Mouse (Mus musculus): ENCODE measurements at regions not wholly inside any gene's neighbourhood (a gene's known extent, or its start where the extent isn't known, plus 50 kb on each side); places are given as distances from the start of the nearest gene placed in this dataset.

DNA sequence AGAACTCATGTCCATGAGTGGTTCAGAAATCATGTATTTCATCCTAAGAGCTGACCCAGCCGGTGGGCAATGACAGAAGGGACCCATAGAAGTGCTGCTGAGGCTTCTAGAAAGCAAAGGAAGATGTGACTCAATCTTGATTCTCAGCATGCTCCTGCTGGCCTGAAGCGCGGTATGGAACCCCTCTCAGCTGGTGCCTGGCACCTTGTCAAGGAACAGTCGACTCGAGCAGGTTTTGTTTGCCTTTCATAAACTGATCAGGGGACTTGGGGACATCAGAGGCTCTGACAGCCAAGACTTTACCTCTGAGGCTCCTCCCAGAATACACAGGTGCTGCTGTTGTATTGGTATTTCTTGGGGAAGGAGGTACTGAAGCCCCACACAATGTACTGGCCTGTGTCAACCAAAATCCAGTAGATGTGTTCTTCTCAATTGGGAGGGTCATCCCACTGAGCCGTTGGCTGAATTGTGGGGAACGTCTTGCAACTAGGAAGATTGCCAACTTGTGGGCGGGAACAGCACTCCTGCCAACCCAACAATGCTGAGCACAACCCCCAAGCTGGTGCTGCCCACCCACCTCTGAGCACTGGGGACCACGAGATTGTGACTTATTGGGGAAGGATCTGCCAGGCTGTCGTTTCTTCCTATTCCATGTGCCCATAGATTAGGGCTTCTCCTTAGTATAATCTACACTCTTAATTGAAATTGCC, 344.4 kb downstream of the Bcl11a start:
- TF ChIP-seq CTCF (conservative IDR thresholded peaks at IDR 0.05; ENCODE audit: low read length) (no peak), NANOG (IDR thresholded peaks at IDR 0.05; ENCODE audit: borderline replicate concordance, low read length) (no peak)

Measured in E14TG2a.4 (cell line).